In the genomic region with DNA sequence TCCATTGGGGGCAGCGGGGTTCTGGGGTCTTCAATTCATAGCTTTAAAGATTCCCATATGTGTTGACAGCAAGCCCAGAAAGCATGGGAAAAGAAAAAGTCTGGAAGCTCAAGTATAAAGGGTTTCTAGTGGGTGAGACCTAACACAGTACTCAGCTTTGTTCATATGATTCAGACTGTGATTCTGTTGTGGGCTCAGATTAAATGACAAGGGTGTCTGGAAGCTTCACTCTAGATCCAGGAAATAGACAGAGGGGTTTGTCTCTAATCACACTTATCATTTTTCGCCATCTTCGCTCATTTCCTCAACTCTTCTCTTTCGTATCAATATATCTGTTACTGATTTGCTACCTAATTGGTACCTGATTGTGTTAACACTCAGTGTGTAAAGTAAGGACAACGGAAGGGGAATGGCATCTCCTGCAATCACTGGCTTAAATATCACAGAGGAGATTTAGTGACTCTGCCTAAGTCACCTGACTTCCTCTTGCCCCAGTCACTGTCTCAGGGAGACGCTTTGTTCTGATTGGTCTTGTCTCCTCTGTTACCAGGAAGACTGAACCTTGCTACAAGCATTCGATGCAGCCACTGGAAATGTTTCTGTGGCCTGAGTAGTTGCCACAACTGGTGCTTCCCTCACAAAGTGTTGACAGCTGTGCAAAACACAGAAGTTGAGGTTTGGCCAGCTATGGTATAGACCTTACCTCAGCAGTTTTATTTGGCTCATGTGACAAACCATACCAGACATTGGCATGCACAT, we compare ENCODE assay signal across 10 mouse cellular contexts.
A peak's percentile ranks its signal among the peaks of the same experiment; 100 is the strongest.
DNase-seq lines count a peak whose midpoint lies in the region; ATAC-seq and TF ChIP-seq lines count a peak whose summit lies in the region.
"Had no signal": no experiment of that assay in that cellular context is flagged by ENCODE, and none has a peak within 500 bp of the region (broad histone marks: within the 10 kb centered on the region; RNA-seq: fewer than 3 reads in every experiment).

No protein-coding gene starts in this region.

- no peak overlapping the region for H3K9ac ChIP-seq in embryonic facial prominence, embryonic 13.5 days
- H3K9ac ChIP-seq in intestine, embryonic 16.5 days (ENCODE audit: low read depth, low read length) = no peak overlapping the region

- no peaks in the 10 kb centered on the region for H3K36me3 ChIP-seq in embryonic facial prominence, embryonic 13.5 days
- H3K36me3 ChIP-seq in embryonic facial prominence, embryonic 10.5 days (replicated peaks) = no peaks in the 10 kb centered on the region
- no peaks in the 10 kb centered on the region for H3K36me3 ChIP-seq in C2C12 (ENCODE audit: control insufficient read depth, insufficient read depth)
- no peaks in the 10 kb centered on the region for H3K36me3 ChIP-seq in intestine, embryonic 16.5 days (ENCODE audit: control insufficient read depth, insufficient read depth, low read length)

- no peaks in the 10 kb centered on the region for H3K27me3 ChIP-seq in embryonic facial prominence, embryonic 13.5 days
- no peaks in the 10 kb centered on the region for H3K27me3 ChIP-seq in embryonic facial prominence, embryonic 10.5 days (replicated peaks; ENCODE audit: low read depth, poor library complexity, severe bottlenecking)
- H3K27me3 ChIP-seq in C2C12 (ENCODE audit: control insufficient read depth, insufficient read depth, insufficient read length) = no peaks in the 10 kb centered on the region
- H3K27me3 ChIP-seq in intestine, embryonic 16.5 days (replicated peaks; ENCODE audit: control insufficient read depth, insufficient read depth, low read length) = no peaks in the 10 kb centered on the region

- DNase-seq in embryonic facial prominence, embryonic 10.5 days (ENCODE audit: low spot score) = no peak
- DNase-seq in skeletal muscle tissue, adult 2 months (ENCODE audit: low read depth, low spot score) = peak; percentile 51
- no peak for DNase-seq in right cerebral cortex, adult 2 months (ENCODE audit: low spot score in 2 of 2)

- no peak overlapping the region for H3K4me2 ChIP-seq in embryonic facial prominence, embryonic 13.5 days
- H3K4me2 ChIP-seq in intestine, embryonic 16.5 days (ENCODE audit: low read depth, low read length) = no peak overlapping the region

- no peak for TF ChIP-seq CTCF in C2C12 (IDR thresholded peaks at IDR 0.05; ENCODE audit: control insufficient read depth, insufficient read depth, insufficient read length)

- no peaks in the 10 kb centered on the region for H3K9me3 ChIP-seq in embryonic facial prominence, embryonic 13.5 days
- H3K9me3 ChIP-seq in embryonic facial prominence, embryonic 10.5 days = no peaks in the 10 kb centered on the region
- no peaks in the 10 kb centered on the region for H3K9me3 ChIP-seq in intestine, embryonic 16.5 days (ENCODE audit: control insufficient read depth, low read length)

- peak; percentile 59; the same call in 1 of the 2 replicates for ATAC-seq in embryonic facial prominence, embryonic 13.5 days (ENCODE audit: insufficient number of reproducible peaks, insufficient read depth, low FRiP score, low TSS enrichment, low read depth)
- ATAC-seq in hematopoietic stem cell, adult 5-6 weeks (replicated peaks in 1 of 2; ENCODE audit: insufficient read depth in 1 of 2, low FRiP score in 2 of 2, low TSS enrichment in 1 of 2, low read depth in 1 of 2, poor library complexity in 2 of 2, severe bottlenecking in 2 of 2) = peak; percentile 99
- no peak for ATAC-seq in erythroblast, adult 5-6 weeks (replicated peaks; ENCODE audit: low FRiP score, poor library complexity, severe bottlenecking)
- no peak for ATAC-seq in intestine, embryonic 16.5 days
- ATAC-seq: intestine, postnatal 0 days had no signal

- no peak overlapping the region for H3ac ChIP-seq in C2C12 (ENCODE audit: control insufficient read depth, insufficient read length, low read depth)

- H3K27ac ChIP-seq in embryonic facial prominence, embryonic 13.5 days = peak overlapping the region; percentile 57
- no peak overlapping the region for H3K27ac ChIP-seq in embryonic facial prominence, embryonic 10.5 days (replicated peaks)
- H3K27ac ChIP-seq in intestine, embryonic 16.5 days (ENCODE audit: low read length) = no peak overlapping the region
- H3K27ac ChIP-seq: left cerebral cortex, adult 2 months had no signal

- whole genome bisulfite sequencing in embryonic facial prominence, embryonic 13.5 days = 38% methylated on average over 7 of the region's 7 CpGs
- 68% methylated on average over 7 of the region's 7 CpGs for WGBS in embryonic facial prominence, embryonic 10.5 days
- WGBS in intestine, embryonic 16.5 days = 84% methylated on average over 7 of the region's 7 CpGs

- H3K79me3 ChIP-seq in C2C12 (ENCODE audit: low read depth) = no peaks in the 10 kb centered on the region

- H3K79me2 ChIP-seq in C2C12 (ENCODE audit: control insufficient read depth, insufficient read depth) = no peaks in the 10 kb centered on the region

- H3K4me1 ChIP-seq in embryonic facial prominence, embryonic 13.5 days = peaks cover 14% of the 10 kb centered on the region
- H3K4me1 ChIP-seq in embryonic facial prominence, embryonic 10.5 days = peaks cover 11% of the 10 kb centered on the region; the same call in 1 of the 2 replicates
- no peaks in the 10 kb centered on the region for H3K4me1 ChIP-seq in intestine, embryonic 16.5 days (ENCODE audit: control insufficient read depth, insufficient read depth, low read length)

- H3K4me3 ChIP-seq in embryonic facial prominence, embryonic 13.5 days = no peak overlapping the region
- no peak overlapping the region for H3K4me3 ChIP-seq in embryonic facial prominence, embryonic 10.5 days
- no peak overlapping the region for H3K4me3 ChIP-seq in C2C12 (ENCODE audit: insufficient read depth, poor library complexity, severe bottlenecking)
- no peak overlapping the region for H3K4me3 ChIP-seq in intestine, embryonic 16.5 days (ENCODE audit: low read length)
- H3K4me3 ChIP-seq: left cerebral cortex, adult 2 months had no signal

TF ChIP-seq in C2C12, 6 proteins besides CTCF, POLR2A, EP300 and RAD21:
- peak; percentile 29 for TF ChIP-seq USF1 (IDR thresholded peaks at IDR 0.05; ENCODE audit: low read depth)
- no peak for TF ChIP-seq FOSL1 (IDR thresholded peaks at IDR 0.05; ENCODE audit: insufficient read depth, low read length, poor library complexity, severe bottlenecking)
- TF ChIP-seq MYOG (IDR thresholded peaks at IDR 0.05; ENCODE audit: control insufficient read depth, extremely low read depth, insufficient read length) = no peak
- peak; percentile 68 for TF ChIP-seq MYOD1 (IDR thresholded peaks at IDR 0.05; ENCODE audit: control insufficient read depth, insufficient read length, low read depth)
- no peak for TF ChIP-seq MAX (IDR thresholded peaks at IDR 0.05)
- TF ChIP-seq CEBPB (IDR thresholded peaks at IDR 0.05; ENCODE audit: low read depth) = no peak

Comparison
In these comparisons a context has a peak if more than half of its experiments do, and no peak if none do; other contexts are left out.
1. ATAC-seq: peak in embryonic facial prominence, embryonic 13.5 days (single experiment) and hematopoietic stem cell, adult 5-6 weeks (2 of 2); none in erythroblast, adult 5-6 weeks (single experiment) and intestine, embryonic 16.5 days (single experiment).